ENCODE assay signal across 12 mouse cellular contexts in the genomic region with DNA sequence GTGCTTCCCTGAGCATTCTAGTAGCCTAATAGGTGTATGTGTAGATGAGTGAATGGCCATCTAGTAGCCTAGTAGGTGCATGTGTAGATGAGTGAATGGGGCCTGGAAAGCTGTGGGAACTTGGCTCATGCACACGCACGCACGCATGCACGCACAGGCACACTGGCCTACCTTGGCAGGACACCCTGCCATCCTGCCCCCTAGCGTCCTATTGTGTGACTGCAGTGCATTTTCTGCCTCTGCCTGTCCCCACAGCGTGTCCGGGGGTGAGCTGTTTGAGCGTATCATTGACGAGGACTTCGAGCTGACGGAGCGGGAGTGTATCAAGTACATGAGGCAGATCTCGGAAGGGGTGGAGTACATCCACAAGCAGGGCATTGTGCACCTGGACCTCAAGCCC. TPM values are rescaled to one million over a fixed set of nuclear protein-coding genes. Genes with fewer than 3 reads are reported as not detected.
DNase-seq lines count a peak whose midpoint lies in the region; ATAC-seq and TF ChIP-seq lines count a peak whose summit lies in the region.
"Had no signal": no experiment of that assay in that cellular context is flagged by ENCODE, and none has a peak within 500 bp of the region (broad histone marks: within the 10 kb centered on the region; RNA-seq: fewer than 3 reads in every experiment).

No protein-coding gene starts in this region.

- H3K4me3 ChIP-seq in kidney, postnatal 0 days (replicated peaks; ENCODE audit: low read depth, low read length) = no peak overlapping the region
- H3K4me3 ChIP-seq in spleen, adult 2 months (ENCODE audit: extremely low read depth, insufficient read depth, insufficient read length) = no peak overlapping the region
- H3K4me3 ChIP-seq in stomach, postnatal 0 days (ENCODE audit: low read depth, low read length) = no peak overlapping the region
- H3K4me3 ChIP-seq: forebrain, embryonic 12.5 days; heart, embryonic 13.5 days had no signal

- H3K4me2 ChIP-seq in kidney, postnatal 0 days (ENCODE audit: low read length) = no peak overlapping the region
- no peak overlapping the region for H3K4me2 ChIP-seq in stomach, postnatal 0 days (replicated peaks; ENCODE audit: low read depth)
- H3K4me2 ChIP-seq: forebrain, embryonic 12.5 days; heart, embryonic 13.5 days had no signal

- no peak for TF ChIP-seq EP300 in stomach, postnatal 0 days (optimal IDR thresholded peaks at IDR 0.05)

- peak; percentile 60 for TF ChIP-seq CTCF in kidney, postnatal 0 days (IDR thresholded peaks at IDR 0.05; ENCODE audit: low read depth)
- 0 out of 2 replicates have a peak, but pooled peaks have one; percentile 7 for TF ChIP-seq CTCF in spleen, adult 2 months (IDR thresholded peaks at IDR 0.05; ENCODE audit: extremely low read depth, insufficient read depth, insufficient read length, insufficient replicate concordance)
- peak; percentile 72 for TF ChIP-seq CTCF in stomach, postnatal 0 days (IDR thresholded peaks at IDR 0.05; ENCODE audit: low read depth)

- H3K9me3 ChIP-seq in kidney, postnatal 0 days (replicated peaks; ENCODE audit: low read length) = no peaks in the 10 kb centered on the region
- H3K9me3 ChIP-seq in stomach, postnatal 0 days (ENCODE audit: control insufficient read depth, low read length) = no peaks in the 10 kb centered on the region
- H3K9me3 ChIP-seq: forebrain, embryonic 12.5 days; heart, embryonic 13.5 days had no signal

- TF ChIP-seq POLR2A in spleen, adult 2 months (IDR thresholded peaks at IDR 0.05; ENCODE audit: low read depth, low read length) = no peak

- ATAC-seq in CD4-positive, CD25-positive, alpha-beta regulatory T cell, adult 4 months = no peak
- ATAC-seq in kidney, postnatal 0 days (replicated peaks; ENCODE audit: low FRiP score, low read depth) = no peak
- no peak for ATAC-seq in stomach, postnatal 0 days (ENCODE audit: low FRiP score, low TSS enrichment)
- ATAC-seq: intestine, embryonic 16.5 days had no signal

- no peak overlapping the region for H3K9ac ChIP-seq in kidney, postnatal 0 days (ENCODE audit: low read depth, low read length)
- no peak overlapping the region for H3K9ac ChIP-seq in stomach, postnatal 0 days (ENCODE audit: low read length)
- H3K9ac ChIP-seq: forebrain, embryonic 12.5 days; heart, embryonic 13.5 days had no signal

- H3K27me3 ChIP-seq in kidney, postnatal 0 days (ENCODE audit: insufficient read depth, low read length) = no peaks in the 10 kb centered on the region
- H3K27me3 ChIP-seq in spleen, adult 2 months (ENCODE audit: control insufficient read depth, insufficient read depth, low read length) = no peaks in the 10 kb centered on the region
- no peaks in the 10 kb centered on the region for H3K27me3 ChIP-seq in stomach, postnatal 0 days (ENCODE audit: control insufficient read depth, insufficient read depth, low read length)
- H3K27me3 ChIP-seq: forebrain, embryonic 12.5 days had no signal

- DNase-seq in CD4-positive, CD25-positive, alpha-beta regulatory T cell, adult 2 months (ENCODE audit: low read depth, low spot score) = peak; percentile 6
- DNase-seq in kidney, postnatal 0 days (ENCODE audit: low spot score) = no peak
- no peak for DNase-seq in kidney, adult 11 months
- DNase-seq in spleen, adult 2 months (ENCODE audit: low read depth in 1 of 2, low spot score in 2 of 2) = no peak
- no peak for DNase-seq in spleen, adult 18-20 months
- DNase-seq in stomach, postnatal 0 days (ENCODE audit: low spot score) = no peak
- no peak for DNase-seq in spleen, postnatal 14 days (ENCODE audit: low spot score in 2 of 2)
- DNase-seq: midbrain, embryonic 14.5 days had no signal

- WGBS in kidney, postnatal 0 days = 84% methylated on average over 13 of the region's 13 CpGs
- 85% methylated on average over 13 of the region's 13 CpGs for WGBS in spleen, adult 2 months
- WGBS in stomach, postnatal 0 days = 83% methylated on average over 13 of the region's 13 CpGs

- no peak overlapping the region for H3K27ac ChIP-seq in kidney, postnatal 0 days
- H3K27ac ChIP-seq in spleen, adult 2 months (ENCODE audit: insufficient read depth, low read length) = no peak overlapping the region
- no peak overlapping the region for H3K27ac ChIP-seq in stomach, postnatal 0 days (replicated peaks)
- H3K27ac ChIP-seq: forebrain, embryonic 12.5 days; heart, embryonic 13.5 days had no signal

- peaks cover 22% of the 10 kb centered on the region; the same call in 1 of the 2 replicates for H3K36me3 ChIP-seq in kidney, postnatal 0 days (ENCODE audit: insufficient read depth, low read length)
- H3K36me3 ChIP-seq in spleen, adult 2 months (ENCODE audit: control insufficient read depth, insufficient read depth, low read length) = no peaks in the 10 kb centered on the region
- H3K36me3 ChIP-seq in stomach, postnatal 0 days (ENCODE audit: control insufficient read depth, insufficient read depth, low read length) = peaks cover 5% of the 10 kb centered on the region
- H3K36me3 ChIP-seq: forebrain, embryonic 12.5 days; heart, embryonic 13.5 days had no signal

- H3K4me1 ChIP-seq in kidney, postnatal 0 days (replicated peaks; ENCODE audit: insufficient read depth, low read length) = no peaks in the 10 kb centered on the region
- H3K4me1 ChIP-seq in spleen, adult 2 months (ENCODE audit: control insufficient read depth, insufficient read depth, insufficient read length) = no peaks in the 10 kb centered on the region
- H3K4me1 ChIP-seq in stomach, postnatal 0 days (replicated peaks; ENCODE audit: control insufficient read depth, insufficient read depth) = no peaks in the 10 kb centered on the region
- H3K4me1 ChIP-seq: forebrain, embryonic 12.5 days had no signal

RNA-seq across cellular contexts. Expression of gene Hacd2, which starts 45.6 kb away (rescaled TPM):
- 10 to 100 TPM; 11.9 to 13.4 TPM for polyA plus RNA-seq in CD4-positive, CD25-positive, alpha-beta regulatory T cell, adult 4 months (2017; shearing (Covaris generic))
- polyA plus RNA-seq in kidney, postnatal 0 days (2015; fragmentation: Nextera tagmentation; extraction: Ambion mirVana) = 91.4 and 92.6 TPM in 2 replicates
- 13.9 and 19.9 TPM in 2 replicates for polyA plus RNA-seq in spleen, adult 2 months (2012; rRNA removed)
- 99.6 and 107 TPM in 2 replicates for polyA plus RNA-seq in stomach, postnatal 0 days (2015; fragmentation: Nextera tagmentation; extraction: Ambion mirVana)

Comparison
In these comparisons a context has a peak if more than half of its experiments do, and no peak if none do; other contexts are left out.
1. CTCF ChIP-seq: peak in every context shown above with its lines; median percentile 72 in stomach, postnatal 0 days; 60 in kidney, postnatal 0 days; 7 in spleen, adult 2 months.